Mouse (Mus musculus): ENCODE measurements around the gene Cox16.

Cox16 gene

DNA sequence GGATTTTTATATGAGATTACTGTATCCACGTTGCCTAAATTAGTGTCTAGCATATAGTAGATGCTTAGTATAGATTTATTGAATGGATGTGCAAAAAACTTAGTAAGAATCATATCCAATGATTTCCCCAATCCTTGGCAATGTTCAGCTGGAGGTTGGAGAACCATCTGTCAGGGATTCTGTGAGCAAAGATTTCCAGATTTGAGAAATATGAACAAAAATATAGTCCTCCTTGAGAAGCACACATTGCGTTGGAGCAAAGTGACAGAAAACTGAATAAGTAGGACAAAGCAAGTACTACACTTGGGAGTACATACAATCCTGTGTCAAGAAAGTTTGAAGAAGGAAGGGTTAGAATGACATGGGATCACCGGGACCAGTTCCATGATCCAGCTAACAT, 160.8 kb downstream of the Cox16 start:
- DNase-seq: no peak

DNA sequence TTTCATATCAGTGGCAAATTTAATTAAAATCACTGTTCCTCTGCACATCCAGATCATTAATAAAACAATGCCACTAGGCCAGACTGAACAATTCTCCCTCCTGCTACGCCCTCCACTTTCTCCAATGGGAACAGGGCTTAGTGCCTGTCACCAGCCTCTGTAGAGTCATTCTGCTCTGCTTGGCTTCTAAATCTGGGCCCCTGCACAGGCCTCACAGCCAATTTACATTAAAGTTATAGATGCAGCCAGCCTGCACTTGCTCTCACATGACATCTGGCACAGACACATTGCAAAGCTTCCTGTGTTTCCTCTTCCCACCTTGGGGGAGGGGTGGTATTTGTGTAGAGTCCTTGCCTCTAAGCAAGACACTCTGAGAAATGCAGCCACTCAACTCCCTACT, 163.9 kb downstream of the Cox16 start:
- no peak for DNase-seq

DNA sequence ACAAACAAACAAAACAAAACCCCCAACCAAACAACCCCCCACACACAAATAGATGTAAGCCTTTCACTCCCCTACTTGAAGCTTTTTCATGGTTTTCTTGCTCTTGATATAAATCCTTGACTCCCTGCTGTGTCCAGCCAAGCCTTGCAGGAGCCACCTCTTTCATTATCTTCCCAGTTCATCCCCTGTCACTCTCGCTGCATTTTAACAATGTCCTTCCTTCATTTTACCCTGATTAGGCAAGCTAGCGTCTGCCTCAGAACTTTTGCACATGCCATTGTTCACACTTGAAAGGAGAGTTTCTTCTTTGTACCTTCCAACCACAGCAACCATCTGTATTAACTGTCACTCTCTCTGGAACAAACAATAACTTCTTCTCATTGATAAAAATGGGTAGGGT, 167.1 kb downstream of the Cox16 start:
- DNase-seq: no peak

DNA sequence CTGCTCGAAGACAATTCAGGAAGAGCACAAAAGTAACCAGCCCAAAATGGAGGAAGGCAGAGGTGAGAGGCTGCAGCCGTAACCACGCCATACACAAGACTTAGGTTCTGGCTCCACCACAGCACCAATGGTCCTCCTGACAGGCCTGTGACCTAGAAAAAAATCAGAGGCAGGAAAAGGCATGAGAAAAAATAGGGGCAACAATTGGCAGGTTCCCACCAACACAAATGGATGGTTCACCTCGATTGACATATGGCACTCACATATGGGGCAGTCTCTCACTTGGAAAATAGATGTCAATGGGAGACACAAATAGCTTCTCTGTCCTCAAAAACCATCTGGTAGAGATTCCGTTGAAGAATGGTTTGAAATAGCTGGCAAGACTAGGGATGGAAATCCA, 169.0 kb downstream of the Cox16 start:
- DNase-seq: no peak
